Mouse (Mus musculus): ENCODE measurements at regions not wholly inside any gene's neighbourhood (a gene's known extent, or its start where the extent isn't known, plus 50 kb on each side); places are given as distances from the start of the nearest gene placed in this dataset.

DNA sequence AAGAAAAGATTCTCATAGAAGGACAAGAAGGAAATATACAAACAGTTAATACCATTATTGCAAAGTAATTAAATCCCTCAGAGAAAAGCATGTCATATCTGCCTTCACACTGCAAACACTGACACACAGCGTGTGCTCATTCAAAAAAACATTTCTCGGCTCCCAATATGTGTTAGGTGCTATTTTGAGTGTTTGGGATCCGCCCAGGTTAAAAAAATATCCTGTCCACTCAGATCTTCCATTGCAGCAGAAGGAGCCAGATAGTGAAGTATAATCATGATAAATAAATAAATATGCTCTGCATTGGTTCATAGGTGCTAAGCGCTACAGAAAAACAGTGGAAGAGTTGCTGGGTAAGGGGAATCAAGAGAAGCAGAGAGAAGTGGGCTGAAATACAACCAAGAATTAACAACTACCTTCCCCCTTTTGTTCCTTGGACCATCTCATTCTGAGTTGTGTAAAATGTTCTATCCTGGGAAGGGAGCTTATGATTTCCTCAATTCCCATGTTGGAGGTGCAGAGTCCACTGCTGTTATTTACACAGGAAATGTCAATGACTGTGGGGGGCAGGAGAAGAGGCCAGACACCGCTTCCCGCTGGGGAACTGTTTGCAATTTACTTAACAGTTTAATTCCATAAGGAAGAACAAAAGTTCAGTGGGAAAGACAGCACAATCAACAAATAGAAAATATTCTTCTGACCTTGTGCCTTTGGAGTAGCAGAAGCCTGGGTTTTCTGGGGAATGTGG, 139.9 kb downstream of the Tle1 start:
- no peak overlapping the region for H3K27ac ChIP-seq (ENCODE audit: insufficient read depth, low read length)
- H3K4me1 ChIP-seq (ENCODE audit: control insufficient read depth, insufficient read depth, low read length): no peaks in the 10 kb centered on the region
- TF ChIP-seq CTCF (IDR thresholded peaks at IDR 0.05; ENCODE audit: borderline replicate concordance, insufficient read depth, low read length) (no peak), POLR2A (IDR thresholded peaks at IDR 0.05; ENCODE audit: low read depth, low read length) (no peak)
- no peak overlapping the region for H3K4me3 ChIP-seq (ENCODE audit: insufficient read depth, low read length)

DNA sequence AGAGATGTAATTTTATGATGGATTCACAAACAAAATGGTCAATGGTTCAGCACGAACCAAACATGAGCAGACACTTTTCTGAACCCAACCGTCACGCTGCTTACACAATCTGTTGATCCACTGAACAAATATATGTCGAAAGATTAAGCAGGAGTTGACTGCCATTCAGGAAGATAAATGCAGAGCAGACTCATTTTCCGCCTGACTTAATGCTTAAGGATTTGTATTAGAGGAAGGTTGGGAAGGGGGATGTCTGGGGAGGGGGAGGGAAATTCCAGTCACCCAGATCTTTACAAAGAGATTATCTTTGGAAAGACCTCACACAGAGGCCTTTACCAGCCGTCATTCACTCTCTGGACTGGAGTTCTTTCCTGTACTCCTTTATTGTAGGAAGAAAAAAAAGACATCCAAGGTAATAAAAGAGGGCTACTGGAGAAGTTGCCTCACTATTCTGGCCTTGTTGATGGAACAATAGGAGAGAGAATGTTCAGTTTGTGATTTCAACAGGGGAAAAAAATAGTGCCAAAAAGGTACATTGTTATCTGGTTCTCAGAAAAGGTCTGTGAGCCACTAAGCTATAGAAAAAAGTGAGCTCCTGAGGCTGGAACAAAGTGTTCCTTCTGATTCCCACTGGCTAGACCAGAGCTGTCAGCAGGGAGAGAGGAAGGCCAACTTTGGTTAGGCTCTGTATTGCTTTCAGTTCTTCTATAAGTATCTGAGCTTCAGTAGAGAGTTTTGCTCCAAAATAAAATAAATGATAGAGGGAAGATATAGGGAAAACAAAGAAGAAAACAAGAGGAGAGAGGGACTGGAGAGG, 150.9 kb downstream of the Tle1 start:
- no peak for TF ChIP-seq POLR2A (IDR thresholded peaks at IDR 0.05; ENCODE audit: low read depth, low read length)
- Histone ChIP-seq H3K4me1 (ENCODE audit: control insufficient read depth, insufficient read depth, low read length) (no peaks in the 10 kb centered on the region), H3K4me3 (ENCODE audit: insufficient read depth, low read length) (no peak overlapping the region), H3K27ac (ENCODE audit: insufficient read depth, low read length) (no peak overlapping the region)

DNA sequence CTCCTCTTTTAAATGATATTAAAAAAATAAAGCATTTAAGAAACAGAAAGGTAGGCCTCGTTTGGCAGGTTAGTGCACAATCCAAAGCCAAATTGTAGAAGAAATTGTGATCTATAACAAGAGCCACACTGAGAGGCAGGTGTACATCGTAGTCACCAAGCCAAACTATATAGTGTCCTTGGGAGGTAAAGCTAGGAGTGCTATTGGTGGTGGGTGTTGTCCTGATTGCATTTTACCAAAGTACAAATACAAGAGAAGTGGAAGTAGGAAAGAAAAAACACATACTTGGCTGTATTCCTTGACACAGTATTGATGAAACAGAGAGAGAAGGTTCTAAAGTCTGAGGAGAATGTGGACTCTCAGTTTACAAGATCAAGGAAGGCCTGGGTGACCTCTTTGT, 178.6 kb downstream of the Tle1 start:
- Histone ChIP-seq H3K4me1 (ENCODE audit: control insufficient read depth, insufficient read depth, low read length) (no peaks in the 10 kb centered on the region), H3K27ac (ENCODE audit: insufficient read depth, low read length) (no peak overlapping the region), H3K4me3 (ENCODE audit: insufficient read depth, low read length) (no peak overlapping the region)
- no peak for TF ChIP-seq POLR2A (IDR thresholded peaks at IDR 0.05; ENCODE audit: low read depth, low read length)
- TF ChIP-seq CTCF (IDR thresholded peaks at IDR 0.05; ENCODE audit: borderline replicate concordance, insufficient read depth, low read length): no peak

DNA sequence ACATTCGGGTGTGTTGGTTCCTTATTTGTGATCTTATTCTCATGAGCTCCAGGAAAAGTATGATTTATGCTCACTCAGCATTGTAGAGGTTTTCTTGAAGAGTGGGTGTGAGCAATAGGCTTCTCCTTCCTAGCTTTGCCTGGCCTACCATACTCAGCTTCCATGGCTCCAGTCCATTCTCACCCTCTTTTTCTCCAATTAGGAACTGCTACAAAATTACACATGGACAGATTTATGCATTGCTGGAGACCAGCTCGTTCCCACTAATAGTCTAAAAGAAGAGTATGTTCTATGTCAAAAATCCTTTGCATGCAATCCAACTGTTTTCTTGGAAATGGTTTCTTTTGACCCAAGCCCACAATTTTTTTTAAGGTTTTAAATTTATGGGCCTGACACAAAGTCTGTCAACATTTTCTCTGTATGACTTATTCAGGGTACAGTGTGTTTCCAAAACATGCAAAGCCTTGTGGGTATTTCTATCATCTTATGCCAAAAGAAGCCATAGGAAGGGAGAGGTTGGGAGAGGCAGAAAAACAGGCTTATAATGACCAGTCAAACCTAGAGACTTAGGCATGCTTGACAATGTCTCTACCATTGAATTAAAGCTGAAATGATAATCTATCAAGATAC, 186.4 kb downstream of the Tle1 start:
- peak overlapping the region; percentile 52 for H3K27ac ChIP-seq (ENCODE audit: insufficient read depth, low read length)
- H3K4me1 ChIP-seq (ENCODE audit: control insufficient read depth, insufficient read depth, low read length): no peaks in the 10 kb centered on the region
- H3K4me3 ChIP-seq (ENCODE audit: insufficient read depth, low read length): no peak overlapping the region
- TF ChIP-seq POLR2A (IDR thresholded peaks at IDR 0.05; ENCODE audit: low read depth, low read length): no peak
- TF ChIP-seq CTCF (IDR thresholded peaks at IDR 0.05; ENCODE audit: borderline replicate concordance, insufficient read depth, low read length): no peak

DNA sequence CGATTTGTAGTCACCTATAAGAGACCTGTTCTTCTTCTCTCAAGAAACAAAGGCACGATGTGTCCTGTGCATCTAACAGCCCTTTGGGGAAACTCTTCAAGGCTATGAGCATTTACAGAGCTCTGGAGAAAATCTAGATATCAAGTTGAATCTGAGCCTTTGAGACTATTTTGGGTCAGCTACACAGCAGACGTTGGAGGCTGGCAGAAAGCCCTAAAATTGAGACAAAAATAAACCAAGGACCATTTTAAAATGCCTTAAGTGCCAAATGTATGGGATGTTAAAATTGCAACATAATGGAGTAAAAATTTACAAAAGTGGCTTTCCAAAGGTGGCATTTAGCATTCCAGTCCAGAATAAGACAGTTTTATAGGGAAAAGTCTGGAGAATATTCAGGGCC, 187.1 kb downstream of the Tle1 start:
- H3K4me3 ChIP-seq (ENCODE audit: insufficient read depth, low read length): no peak overlapping the region
- no peak overlapping the region for H3K27ac ChIP-seq (ENCODE audit: insufficient read depth, low read length)
- H3K4me1 ChIP-seq (ENCODE audit: control insufficient read depth, insufficient read depth, low read length): no peaks in the 10 kb centered on the region
- TF ChIP-seq CTCF (IDR thresholded peaks at IDR 0.05; ENCODE audit: borderline replicate concordance, insufficient read depth, low read length): no peak
- no peak for TF ChIP-seq POLR2A (IDR thresholded peaks at IDR 0.05; ENCODE audit: low read depth, low read length)

DNA sequence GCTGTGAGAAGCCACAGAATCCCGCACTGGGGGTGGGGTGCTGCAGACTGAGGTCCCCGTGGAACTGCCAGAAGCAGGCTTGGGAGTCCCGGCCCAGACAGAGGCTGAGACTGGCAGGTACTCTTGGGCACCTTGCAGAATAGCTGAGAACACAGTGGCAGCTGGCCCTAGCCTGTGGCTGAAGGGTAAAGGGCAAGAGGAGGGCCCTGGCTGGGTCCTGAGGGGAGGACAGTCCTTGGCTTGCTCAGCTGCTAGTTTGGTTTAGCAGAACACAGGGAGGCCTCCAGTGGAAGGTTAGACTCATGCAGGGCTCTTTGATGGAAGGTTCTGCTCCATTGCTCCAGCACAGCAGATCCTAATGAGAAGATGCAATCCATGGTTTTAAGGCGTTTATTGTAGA, 190.4 kb downstream of the Tle1 start:
- TF ChIP-seq POLR2A (IDR thresholded peaks at IDR 0.05; ENCODE audit: low read depth, low read length): no peak
- no peak for TF ChIP-seq CTCF (IDR thresholded peaks at IDR 0.05; ENCODE audit: borderline replicate concordance, insufficient read depth, low read length)
- H3K4me3 ChIP-seq (ENCODE audit: insufficient read depth, low read length): no peak overlapping the region
- H3K4me1 ChIP-seq (ENCODE audit: control insufficient read depth, insufficient read depth, low read length): no peaks in the 10 kb centered on the region
- H3K27ac ChIP-seq (ENCODE audit: insufficient read depth, low read length): no peak overlapping the region

DNA sequence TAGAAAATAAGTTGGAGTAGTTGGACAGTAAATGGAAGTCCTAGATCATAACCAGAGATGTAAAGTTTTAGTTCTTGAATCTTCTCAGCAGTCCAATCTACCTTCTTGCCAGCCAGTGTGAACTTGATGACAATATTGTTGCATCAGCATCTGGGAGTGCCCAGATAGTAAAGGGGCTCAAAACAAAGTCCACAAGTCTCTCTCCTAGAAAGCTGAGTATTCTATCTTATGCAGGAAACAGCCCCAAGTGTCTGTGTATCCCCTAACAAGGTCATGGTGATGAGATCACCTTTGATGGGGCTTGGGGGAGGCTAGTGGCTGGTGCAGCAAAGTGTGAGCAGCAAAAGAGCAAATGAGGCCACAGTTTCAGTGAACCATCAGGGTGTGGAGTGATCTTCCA, 194.8 kb downstream of the Tle1 start:
- no peak for TF ChIP-seq CTCF (IDR thresholded peaks at IDR 0.05; ENCODE audit: borderline replicate concordance, insufficient read depth, low read length)
- TF ChIP-seq POLR2A (IDR thresholded peaks at IDR 0.05; ENCODE audit: low read depth, low read length): no peak
- Histone ChIP-seq H3K4me1 (ENCODE audit: control insufficient read depth, insufficient read depth, low read length) (peaks cover 3% of the 10 kb centered on the region; the same call in 1 of the 2 replicates), H3K27ac (ENCODE audit: insufficient read depth, low read length) (no peak overlapping the region), H3K4me3 (ENCODE audit: insufficient read depth, low read length) (no peak overlapping the region)

DNA sequence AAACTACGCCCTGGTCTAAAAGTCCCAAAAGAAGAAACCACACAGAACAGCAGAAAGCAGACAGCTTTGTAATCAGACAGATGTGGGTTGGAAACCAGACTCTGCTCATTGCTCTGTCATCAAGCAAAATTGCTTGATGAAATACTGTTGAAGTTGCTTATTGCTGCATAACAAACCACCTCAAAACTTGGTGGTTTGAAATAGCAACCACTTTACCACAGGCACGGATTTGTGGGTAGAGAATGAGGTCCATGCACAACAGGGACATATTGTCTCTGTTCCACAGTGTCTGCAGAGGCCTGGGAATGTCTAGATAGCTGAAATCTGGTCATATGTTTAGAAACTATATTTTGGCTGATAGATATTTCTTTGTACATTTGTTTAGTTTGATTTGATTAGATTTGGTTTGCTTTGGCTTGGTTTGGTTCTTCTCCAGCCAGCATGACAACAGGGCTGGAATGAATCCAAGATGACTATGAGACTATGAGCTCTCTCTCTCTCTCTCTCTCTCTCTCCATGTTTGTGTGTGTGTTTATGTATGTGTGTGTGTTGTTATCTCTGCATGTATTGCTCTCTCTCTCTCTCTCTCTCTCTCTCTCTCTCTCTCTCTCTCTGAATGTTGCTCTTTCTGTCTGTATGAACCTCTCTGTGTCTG, 199.4 kb downstream of the Tle1 start:
- peak overlapping the region; percentile 40 for H3K27ac ChIP-seq (ENCODE audit: insufficient read depth, low read length)
- no peak overlapping the region for H3K4me3 ChIP-seq (ENCODE audit: insufficient read depth, low read length)
- TF ChIP-seq POLR2A (IDR thresholded peaks at IDR 0.05; ENCODE audit: low read depth, low read length) (no peak), CTCF (IDR thresholded peaks at IDR 0.05; ENCODE audit: borderline replicate concordance, insufficient read depth, low read length) (no peak)
- H3K4me1 ChIP-seq (ENCODE audit: control insufficient read depth, insufficient read depth, low read length): peaks cover 3% of the 10 kb centered on the region; the same call in 1 of the 2 replicates

DNA sequence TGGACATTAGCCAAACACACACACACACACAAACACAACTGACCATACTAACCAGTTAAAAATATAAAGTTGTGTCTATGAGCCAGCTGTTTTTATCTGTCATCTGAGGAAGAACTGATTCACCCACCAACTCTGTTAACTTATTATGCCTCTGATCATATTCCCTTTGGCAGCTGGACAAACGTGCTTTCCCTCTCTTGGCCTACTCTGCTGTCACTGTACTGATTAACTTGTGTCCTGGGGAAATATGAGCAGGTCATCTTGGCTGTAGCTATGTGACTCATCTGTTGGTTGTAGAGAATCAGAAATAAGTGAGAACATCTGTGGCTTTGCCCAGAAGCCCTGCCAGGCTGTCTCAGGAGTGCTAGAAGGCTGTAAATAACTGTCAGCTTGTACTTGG, 210.9 kb upstream of the Gm11232 start:
- TF ChIP-seq CTCF (IDR thresholded peaks at IDR 0.05; ENCODE audit: borderline replicate concordance, insufficient read depth, low read length): no peak
- TF ChIP-seq POLR2A (IDR thresholded peaks at IDR 0.05; ENCODE audit: low read depth, low read length): no peak; the same call in 1 of the 2 replicates
- Histone ChIP-seq H3K4me1 (ENCODE audit: control insufficient read depth, insufficient read depth, low read length) (peaks cover 6% of the 10 kb centered on the region), H3K27ac (ENCODE audit: insufficient read depth, low read length) (peak overlapping the region; percentile 87; the same call in 1 of the 2 replicates), H3K4me3 (ENCODE audit: insufficient read depth, low read length) (no peak overlapping the region)

Data from embryonic fibroblast, embryonic 13.5 days (primary cell).